Mouse (Mus musculus) liver, adult (tissue): ENCODE data around the gene Nepro.

Source experiments
- GATA4 ChIP-seq: IDR thresholded peaks from 2 replicates; pipeline ENCODE4 v1.6.1; 2014; ENCODE audit warnings: mild to moderate bottlenecking, low read length; ENCODE audit not compliant: insufficient replicate concordance

Nepro gene

DNA sequence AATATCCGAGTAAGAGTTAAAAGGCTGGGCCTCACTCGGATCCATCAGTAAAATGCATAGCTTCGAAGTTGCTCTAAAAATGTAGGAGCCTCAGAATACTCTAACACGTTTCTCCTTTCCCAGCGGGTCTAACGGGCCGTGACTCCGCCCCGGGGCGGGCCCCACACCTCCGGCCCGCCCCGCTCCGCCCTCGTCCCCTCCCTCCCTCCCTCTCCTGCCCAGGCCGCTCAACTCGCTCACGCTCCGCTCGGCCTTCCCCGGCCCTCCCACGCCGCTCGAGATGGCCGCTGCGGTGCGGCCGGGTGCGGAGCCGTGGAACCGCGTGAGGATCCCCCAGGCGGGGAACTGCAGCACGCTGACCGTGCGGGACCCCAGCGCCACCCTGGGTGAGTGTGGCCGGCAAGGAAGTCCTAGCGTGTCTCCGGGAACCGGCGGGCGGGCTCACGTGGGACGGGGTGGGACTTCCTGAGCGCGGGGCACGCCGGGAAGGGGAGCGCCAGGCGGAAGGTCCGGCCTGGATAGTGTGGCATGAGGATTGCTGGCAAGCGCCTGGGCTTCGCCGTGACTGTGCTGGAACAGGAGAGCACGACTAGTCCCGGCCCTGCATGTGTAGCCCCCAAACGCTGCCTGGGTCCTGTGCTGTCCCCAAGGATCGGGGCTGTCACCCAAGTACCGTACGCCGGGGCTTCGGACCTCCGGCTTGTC, at the start of gene Nepro:
Gene Nepro (plus strand): TSS at position 219 of the 705 bp plus-strand sequence.
- TF ChIP-seq GATA4: no peak; the same call in 1 of the 2 replicates

DNA sequence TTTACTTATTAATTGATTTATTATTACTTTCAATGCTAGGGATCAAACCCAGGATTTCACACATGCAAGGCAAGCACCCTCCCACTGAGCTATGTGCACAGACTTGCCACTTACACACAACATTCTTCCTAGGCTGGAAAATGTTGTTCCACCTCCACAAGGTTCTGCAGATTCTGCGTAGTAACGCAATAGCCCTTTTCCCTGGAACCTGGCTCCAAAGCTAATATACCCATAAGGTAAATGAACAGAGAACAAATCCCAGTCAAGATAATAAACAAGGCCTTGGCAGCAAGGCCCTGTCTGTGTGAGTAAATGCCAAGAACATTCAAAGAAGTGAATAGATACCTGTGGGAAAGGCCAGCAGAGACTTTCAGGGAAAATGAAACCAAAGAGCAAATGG, 47.7 kb upstream of the Nepro start:
- TF ChIP-seq GATA4: no peak

DNA sequence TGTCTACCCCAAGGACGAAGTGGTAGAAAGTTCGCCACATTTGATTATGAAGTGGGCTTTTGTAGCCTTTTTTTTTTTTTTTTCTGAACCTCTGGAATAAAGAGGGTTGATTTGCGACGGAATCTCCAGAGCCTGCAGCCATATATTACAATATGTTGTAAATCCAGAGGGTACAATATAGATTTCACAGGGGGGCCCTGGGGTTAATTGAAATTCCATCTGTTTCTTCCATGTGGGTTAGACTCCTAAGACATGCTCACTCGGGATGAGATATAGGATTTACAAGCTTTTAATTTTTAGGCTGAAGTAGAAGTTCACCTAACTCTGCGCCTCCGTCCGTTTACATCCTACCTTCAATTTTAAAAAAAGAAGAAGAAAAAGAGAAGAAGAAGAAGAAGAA, 45.0 kb upstream of the Nepro start:
- no peak for TF ChIP-seq GATA4

DNA sequence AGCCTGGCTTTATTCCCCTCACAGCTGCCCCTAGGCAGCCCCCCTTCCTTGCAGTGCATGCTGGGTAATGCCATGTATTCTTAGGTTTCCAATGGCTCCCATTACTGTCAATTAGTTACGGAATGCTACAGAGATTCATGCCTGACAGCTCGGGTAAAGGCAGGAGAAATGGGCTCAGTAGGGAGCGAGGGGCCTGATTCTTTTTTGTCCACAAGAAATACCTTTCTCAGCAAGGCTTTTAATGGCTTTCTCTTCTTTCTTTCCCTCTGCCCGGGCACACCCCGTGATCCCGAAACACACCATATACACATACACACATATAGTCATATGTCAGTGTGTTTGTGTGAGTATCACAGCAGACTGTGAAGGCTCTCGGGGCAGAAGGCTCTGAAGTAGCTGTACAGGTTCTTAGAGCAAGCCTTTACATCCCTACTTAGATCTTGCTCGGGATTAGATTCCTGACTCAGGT, 44.6 kb upstream of the Nepro start:
- no peak for TF ChIP-seq GATA4

DNA sequence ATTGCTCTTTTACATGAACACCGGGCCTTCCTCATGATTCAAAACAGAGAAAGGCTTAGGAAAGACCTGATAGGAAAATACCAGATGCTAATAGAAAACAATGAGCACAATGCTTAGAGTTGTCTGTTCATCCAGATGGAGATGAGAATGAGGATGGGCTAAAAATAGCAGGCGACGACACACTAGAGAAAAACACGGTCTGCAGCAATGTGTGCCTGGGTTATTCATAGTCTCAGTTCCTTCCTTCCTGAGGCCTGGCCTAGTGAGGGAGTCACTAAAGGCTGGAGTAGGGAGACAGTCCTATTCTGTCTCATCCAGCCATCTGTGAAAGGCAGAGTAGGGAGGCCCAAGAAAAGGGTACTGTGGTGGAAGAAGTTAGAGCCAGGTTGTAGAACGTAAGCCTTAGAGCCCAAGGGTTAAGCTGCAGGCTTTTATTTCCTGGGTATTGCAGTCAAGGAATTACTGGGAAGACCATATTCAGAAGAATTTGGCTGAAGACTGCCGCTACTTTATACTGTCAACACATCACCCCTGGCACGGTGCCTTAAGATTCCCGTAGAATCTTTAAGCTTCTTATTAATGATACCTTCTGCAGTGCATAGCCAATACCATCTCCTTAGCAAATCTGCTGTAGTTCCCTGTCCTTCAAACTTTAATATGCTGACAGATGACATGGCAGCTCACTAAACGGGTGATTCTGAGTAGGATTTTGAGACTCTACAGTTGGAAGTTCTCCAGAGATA, 43.2 kb upstream of the Nepro start:
- TF ChIP-seq GATA4: no peak

DNA sequence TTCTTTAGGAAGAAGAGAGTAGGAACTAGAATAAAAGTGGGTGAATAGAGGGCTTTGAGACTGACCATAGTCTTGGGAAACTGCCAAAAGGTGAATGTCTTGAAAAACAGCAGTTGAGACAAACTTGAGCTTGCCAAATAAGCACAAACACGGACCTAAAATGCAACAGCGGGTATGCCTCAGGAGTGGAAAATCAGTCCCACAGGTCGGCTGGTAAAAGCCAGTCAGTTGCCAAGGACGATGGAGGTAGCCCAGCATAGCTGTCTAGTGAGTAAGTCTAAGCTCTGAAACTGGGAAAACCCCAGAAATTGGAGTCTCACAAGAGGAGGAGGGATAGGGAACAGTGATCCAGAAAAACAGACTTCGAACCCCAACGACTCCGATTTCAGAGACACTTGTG, 39.5 kb upstream of the Nepro start:
- no peak for TF ChIP-seq GATA4

DNA sequence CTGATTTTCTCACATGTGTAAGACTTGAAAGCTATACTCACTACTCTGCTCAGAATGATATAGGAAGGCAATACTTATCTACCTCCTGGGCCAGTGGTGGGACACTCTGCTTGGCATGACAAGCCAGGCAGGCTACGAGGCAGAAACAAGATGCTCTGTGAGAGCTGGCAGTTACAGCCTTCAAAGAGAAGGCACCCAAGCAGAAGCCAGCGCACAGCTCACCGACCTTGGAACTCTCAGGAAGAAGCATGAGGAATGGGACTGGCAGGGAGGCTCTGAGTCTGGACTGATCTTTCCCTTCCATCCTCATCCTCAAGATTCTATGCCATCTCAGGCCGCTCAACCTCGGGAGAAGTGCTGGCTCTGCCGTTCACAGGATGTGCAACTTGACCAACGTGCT, 38.7 kb upstream of the Nepro start:
- no peak for TF ChIP-seq GATA4

DNA sequence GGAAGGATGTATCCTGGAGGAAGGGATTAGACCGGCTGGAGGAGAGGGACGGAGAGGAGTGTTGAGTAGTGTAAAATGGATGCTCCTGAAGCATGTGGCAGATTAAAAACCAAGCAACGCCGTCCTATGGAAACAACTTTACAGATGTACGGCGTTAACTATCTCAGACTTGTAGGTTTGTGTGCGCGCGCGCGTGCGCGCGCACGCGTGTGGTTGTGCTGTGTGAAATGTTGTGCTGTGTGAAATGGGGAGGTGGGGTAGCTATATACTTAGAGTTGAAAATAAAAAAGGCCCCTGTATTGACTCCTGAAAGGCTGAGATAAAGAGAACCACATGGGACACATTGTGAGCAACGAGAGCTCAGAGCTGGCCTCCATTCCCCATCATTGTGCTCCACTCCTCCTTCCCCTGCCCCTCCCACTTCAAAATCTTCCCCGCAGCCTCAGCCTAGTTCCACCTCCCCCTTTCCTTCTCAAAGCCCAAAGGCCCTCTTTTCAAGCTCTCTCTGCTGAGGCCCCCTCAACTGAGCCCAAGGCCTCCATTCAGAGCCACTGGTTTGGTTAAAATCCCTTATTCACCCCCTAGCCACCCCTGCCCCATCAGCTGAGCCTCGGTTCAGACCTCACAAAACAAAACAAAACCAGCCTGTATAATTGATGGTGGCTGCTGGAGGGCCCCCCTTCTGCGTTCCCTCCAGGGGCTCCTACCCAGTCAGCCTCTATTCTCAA, 36.9 kb upstream of the Nepro start:
- TF ChIP-seq GATA4: no peak

DNA sequence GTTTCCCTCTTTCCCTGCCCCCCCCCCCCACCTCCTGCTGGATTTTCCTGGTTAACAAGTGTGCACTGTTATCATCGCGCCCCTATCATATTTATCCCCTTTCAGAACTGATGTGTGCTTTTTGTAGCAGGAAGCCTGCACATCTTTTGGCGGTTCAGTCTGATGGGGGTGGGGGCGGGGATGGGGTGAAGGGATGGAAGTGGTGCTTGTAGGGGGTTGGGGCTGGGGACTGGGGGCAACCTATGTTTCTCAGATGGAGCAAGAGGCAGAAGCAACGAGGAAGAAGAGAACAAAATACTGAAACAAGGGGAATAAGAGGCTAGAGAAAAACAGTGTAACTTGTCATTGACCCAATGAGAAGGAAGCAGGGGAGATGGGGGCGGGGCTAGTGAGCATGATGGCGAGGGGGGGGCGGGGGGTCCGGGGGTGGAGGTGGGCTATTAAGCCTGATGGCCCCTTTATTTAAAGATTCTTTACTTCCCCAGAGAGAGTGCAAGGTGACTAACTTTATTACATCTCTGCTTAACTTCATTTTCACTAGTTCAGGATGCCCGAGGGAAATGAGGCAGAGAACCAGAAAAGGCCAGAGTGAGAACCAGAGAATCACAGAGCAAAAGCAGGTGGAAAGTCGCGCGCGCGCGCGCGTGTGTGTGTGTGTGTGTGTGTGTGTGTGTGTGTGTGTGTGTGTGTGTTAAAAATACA, 36.2 kb upstream of the Nepro start:
- TF ChIP-seq GATA4: no peak

DNA sequence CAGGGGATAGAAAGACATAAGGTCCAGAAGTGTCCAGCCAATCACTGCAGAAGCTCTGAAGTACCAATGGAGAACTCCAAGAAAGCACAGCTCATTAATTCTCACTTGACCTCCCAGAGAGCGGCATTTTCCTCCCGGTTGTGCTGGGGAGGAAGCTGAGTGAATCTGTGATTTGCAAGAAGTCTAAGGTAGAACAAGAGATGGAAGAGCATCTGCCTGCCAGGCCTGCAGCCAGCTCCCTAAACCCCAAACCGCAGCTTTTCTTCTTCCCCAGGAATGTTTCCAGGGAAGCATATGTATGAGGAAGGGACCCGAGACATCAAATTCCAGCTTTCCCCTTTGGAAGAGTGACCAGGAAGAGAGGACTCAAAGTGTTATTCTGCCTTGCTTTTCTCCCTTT, 35.6 kb upstream of the Nepro start:
- TF ChIP-seq GATA4: no peak

DNA sequence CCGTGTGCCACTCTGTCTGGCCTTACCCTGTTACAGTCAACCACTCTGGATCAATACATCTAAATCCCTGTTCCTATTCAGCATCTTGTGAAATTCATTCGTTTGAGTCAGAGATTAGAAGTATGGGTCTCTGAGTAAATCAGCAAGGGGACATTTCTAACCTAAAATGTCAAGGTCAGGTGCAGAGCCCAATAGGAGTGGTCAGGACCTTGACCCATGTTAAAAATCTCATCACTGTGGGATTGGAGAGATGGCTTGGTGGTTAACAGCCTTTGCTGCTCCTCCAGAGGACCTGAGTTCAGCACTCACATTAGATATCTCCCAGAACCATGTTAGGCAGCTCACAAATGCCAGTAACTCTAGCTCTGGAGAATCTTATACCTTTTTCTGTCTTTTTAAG, 33.6 kb upstream of the Nepro start:
- no peak for TF ChIP-seq GATA4

DNA sequence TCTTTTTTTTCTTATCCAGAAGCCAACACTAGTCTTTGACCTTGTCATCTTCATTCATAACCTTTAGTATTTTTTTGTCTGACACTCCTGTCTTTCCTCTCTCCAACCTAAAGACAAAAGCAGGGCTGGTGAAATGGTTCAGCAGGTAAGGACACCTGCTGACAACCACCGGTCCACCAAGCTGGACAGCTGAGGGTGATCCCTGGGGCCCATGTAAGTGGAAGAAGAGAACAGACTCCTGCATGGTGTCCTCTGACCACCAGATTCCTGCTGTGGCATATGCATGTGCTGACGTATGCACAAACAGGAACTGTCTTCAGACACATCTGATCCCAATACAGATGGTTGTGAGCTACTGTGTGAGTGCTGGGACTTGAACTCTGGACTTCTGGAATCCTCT, 33.0 kb upstream of the Nepro start:
- no peak for TF ChIP-seq GATA4

DNA sequence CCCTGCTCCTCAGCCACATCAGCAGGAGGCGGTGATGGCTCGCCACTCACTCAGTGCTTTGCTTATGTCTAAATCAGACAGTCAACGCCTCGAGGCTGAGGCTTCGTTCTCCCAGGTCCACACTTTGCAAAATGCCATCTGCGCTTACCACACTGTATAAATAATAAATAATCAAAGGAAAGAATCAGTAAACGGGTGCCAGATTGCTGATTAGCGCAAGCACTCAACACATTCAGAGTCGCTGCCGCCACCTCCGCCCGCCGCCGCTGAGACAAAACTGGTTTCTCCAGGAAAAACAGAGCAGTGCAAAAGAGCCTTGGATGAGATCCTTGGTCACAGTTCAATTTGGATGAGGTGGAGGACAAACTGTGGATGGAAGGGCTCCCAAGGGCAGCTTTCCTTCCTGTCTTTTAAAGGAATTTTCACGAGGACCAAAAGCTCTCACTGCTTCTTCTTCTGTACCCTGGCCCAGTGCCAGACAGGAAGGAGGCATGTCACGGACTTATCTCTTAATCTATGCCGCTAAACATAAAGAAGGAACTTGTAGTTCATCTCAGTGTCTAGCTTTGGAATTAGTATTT, 32.5 kb upstream of the Nepro start:
- TF ChIP-seq GATA4: no peak

DNA sequence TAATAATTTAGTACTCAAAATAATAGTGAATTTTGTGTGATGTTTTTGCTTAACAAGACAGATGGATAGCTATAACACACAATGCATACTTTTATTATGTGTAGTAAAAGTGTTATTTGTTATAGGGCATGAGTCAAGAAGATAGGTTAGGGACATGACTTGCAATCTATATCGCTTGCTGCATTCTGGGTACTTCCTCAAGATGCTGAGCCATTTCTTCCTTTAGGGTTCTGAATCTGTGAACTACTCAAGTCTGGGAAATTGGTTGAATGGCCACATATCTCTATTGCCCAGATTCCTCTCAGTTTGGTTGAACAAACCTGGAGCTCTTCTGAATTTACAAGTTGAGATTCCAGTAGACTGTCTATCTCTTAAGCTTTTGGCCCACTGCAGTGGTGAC, 31.6 kb upstream of the Nepro start:
- TF ChIP-seq GATA4: no peak

DNA sequence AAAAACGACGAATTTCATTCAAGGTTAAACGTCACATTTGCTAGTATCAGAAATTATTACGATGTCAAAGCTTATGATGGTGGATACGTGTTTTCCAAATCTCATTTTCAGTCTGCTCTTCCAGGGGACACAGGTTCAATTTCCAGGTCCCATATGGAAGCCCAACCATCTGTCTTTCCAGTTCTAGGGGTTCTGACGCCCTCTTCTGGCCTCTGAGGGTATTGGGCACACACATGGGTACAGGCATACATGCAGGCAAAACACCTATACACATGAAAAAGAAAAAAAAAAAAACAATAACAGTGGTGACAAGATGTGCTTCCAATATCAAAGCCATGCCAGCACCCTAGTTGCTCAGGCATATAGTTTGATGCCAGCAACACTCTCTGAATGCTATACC, 30.4 kb upstream of the Nepro start:
- no peak for TF ChIP-seq GATA4
